15 mouse cellular contexts compared by ENCODE assay signal in the genomic region with DNA sequence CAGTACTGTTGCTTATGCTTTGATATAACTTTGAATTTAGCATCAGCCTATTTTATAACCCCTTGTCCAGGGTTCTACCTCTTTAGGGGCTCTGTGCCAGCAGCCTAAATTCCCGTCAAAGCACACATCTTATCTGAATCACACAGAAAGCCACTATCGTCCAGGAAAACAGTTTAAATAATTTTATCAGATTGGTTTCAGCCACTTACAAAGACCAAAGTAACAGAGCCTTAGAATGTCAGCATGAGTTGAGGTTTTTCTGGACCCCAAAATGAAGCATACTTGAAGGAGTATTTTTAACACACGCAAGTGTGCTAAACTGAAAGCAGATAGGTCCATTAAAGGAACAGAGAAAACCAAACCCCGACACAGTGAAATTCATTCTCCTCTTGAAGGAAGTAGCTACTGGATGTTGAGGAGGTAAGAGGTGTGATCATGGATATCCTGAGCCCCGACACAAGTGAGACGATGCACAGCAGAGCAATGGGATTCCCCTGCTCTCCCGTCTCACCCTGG. TPM values are rescaled to one million over a fixed set of nuclear protein-coding genes. Genes with fewer than 3 reads are reported as not detected.
"Had no signal": no experiment of that assay in that cellular context is flagged by ENCODE, and none has a peak within 500 bp of the region (broad histone marks: within the 10 kb centered on the region; RNA-seq: fewer than 3 reads in every experiment).

No protein-coding gene starts in this region.

RNA-seq across cellular contexts. Expression of a gene that starts 20.0 kb away (rescaled TPM):
- polyA plus RNA-seq: myocyte had no signal

RNA-seq across cellular contexts. Expression of a gene that starts 36.0 kb away (rescaled TPM):
- polyA plus RNA-seq: liver, embryonic 16.5 days; lung, embryonic 14.5 days; lung, embryonic 16.5 days; midbrain, embryonic 10.5 days; midbrain, embryonic 12.5 days; midbrain, embryonic 14.5 days; midbrain, embryonic 16.5 days; myocyte; neural tube, embryonic 11.5 days; neural tube, embryonic 13.5 days; neural tube, embryonic 15.5 days; stomach, embryonic 14.5 days; stomach, embryonic 16.5 days; thymus, postnatal 0 days had no signal

RNA-seq across cellular contexts. Expression of a gene that starts 47.8 kb away (rescaled TPM):
- polyA plus RNA-seq: liver, embryonic 16.5 days; lung, embryonic 14.5 days; lung, embryonic 16.5 days; midbrain, embryonic 10.5 days; midbrain, embryonic 12.5 days; midbrain, embryonic 14.5 days; midbrain, embryonic 16.5 days; myocyte; neural tube, embryonic 11.5 days; neural tube, embryonic 13.5 days; neural tube, embryonic 15.5 days; small intestine, adult 2 months; stomach, embryonic 14.5 days; stomach, embryonic 16.5 days; thymus, postnatal 0 days had no signal
